Mouse (Mus musculus) G1E (cell line): ENCODE measurements around the gene C9orf72. TPM values are rescaled to one million over a fixed set of nuclear protein-coding genes. Genes with fewer than 3 reads are reported as not detected.

ENCODE experiments used
- ATAC-seq: 2 replicates; pipeline ENCODE4 v1.8.0; 2016; ENCODE audit warnings: mild to moderate bottlenecking; ENCODE audit not compliant: insufficient number of reproducible peaks, poor library complexity, low FRiP score, severe bottlenecking; ENCODE audit errors: extremely low read depth
- DNase-seq: peaks from one replicate; pipeline ENCODE4 v3.0.0; 2012; ENCODE audit warnings: low spot score
- H3K27me3 ChIP-seq: 2 replicates; pipeline ENCODE4 v1.6.1; 2012; ENCODE audit warnings: mild to moderate bottlenecking, low read length, inconsistent platforms; ENCODE audit not compliant: insufficient read depth
- H3K36me3 ChIP-seq: replicated peaks from 2 replicates; pipeline ENCODE3; 2012; ENCODE audit warnings: mild to moderate bottlenecking, inconsistent platforms
- H3K4me1 ChIP-seq: 2 replicates; pipeline ENCODE4 v1.6.1; 2012; ENCODE audit warnings: low read depth, low read length, inconsistent platforms, mixed read lengths; ENCODE audit not compliant: insufficient read depth
- H3K4me3 ChIP-seq: 2 replicates; pipeline ENCODE4 v1.5.1; 2012; ENCODE audit warnings: low read depth, mild to moderate bottlenecking, inconsistent platforms, low read length, moderate library complexity, mixed read lengths
- H3K9me3 ChIP-seq: replicated peaks from 2 replicates; pipeline ENCODE4 v1.6.1; 2012; ENCODE audit warnings: inconsistent platforms
- CTCF ChIP-seq: IDR thresholded peaks from 2 replicates; pipeline ENCODE4 v1.5.1; 2012; ENCODE audit warnings: low read depth, low read length, inconsistent platforms, mixed read lengths
- GATA1 ChIP-seq: IDR thresholded peaks from 2 replicates; pipeline ENCODE4 v1.6.1; 2012; ENCODE audit warnings: borderline replicate concordance, low read length, inconsistent platforms, mixed read lengths
- GATA2 ChIP-seq: IDR thresholded peaks from 2 replicates; pipeline ENCODE4 v1.6.1; 2012; ENCODE audit warnings: low read depth, low read length, inconsistent platforms, borderline replicate concordance
- POLR2AphosphoS5 ChIP-seq: IDR thresholded peaks from 2 replicates; pipeline ENCODE4 v1.6.1; 2012; ENCODE audit warnings: low read depth, low read length, inconsistent platforms; ENCODE audit not compliant: insufficient replicate concordance
- TAL1 ChIP-seq: conservative IDR thresholded peaks from 2 replicates; pipeline ENCODE4 v1.6.1; 2012; ENCODE audit warnings: low read depth, low read length, inconsistent platforms, mixed read lengths
- polyA plus RNA-seq: library from polyadenylated mRNA; stranded (reverse); fragments of >175 nt; gene quantifications from 2 replicates; pipeline ENCODE4 v1.2.3, GENCODE M21; 2012
- total RNA-seq, 2 experiments: library from RNA; stranded (forward) in 1 of 2; stranded (reverse) in 1 of 2; fragments of 200-1000 nt in 1 of 2; fragments of >200 nt in 1 of 2; fragmentation: Nextera tagmentation in 1 of 2; gene quantifications; 2 replicates each; pipeline ENCODE4 v1.2.3; 2014 to 2017

The C9orf72 gene
- total and polyA plus RNA-seq, 3 experiments: 0.18 to 21.7 (median 17.5) TPM

- Histone ChIP-seq H3K9me3 (no peaks in the 10 kb centered on the region), H3K27me3 (no peaks in the 10 kb centered on the region), H3K36me3 (peaks cover 16% of the 10 kb centered on the region), H3K4me1 (peaks cover 4% of the 10 kb centered on the region; the same call in 1 of the 2 replicates), H3K4me3 (no peak overlapping the region)
- TF ChIP-seq TAL1 (no peak), POLR2AphosphoS5 (no peak)
- ATAC-seq (no peak), DNase-seq (no peak)
Observed at GRCm38 (mm10) chr4:35187617-35188326, 38.2 kb downstream of the C9orf72 start.

GRCm38 (mm10) chr4:35177926-35178645 is 47.9 kb downstream of the C9orf72 start:
- no peak for ATAC-seq
- Histone ChIP-seq H3K9me3 (no peaks in the 10 kb centered on the region), H3K4me1 (no peaks in the 10 kb centered on the region)

GRCm38 (mm10) chr4:35175566-35175965 is 50.4 kb downstream of the C9orf72 start:
- no peak for TF ChIP-seq GATA2
- no peak for TF ChIP-seq TAL1
- TF ChIP-seq GATA1: no peak
- no peak for TF ChIP-seq CTCF
- no peak for ATAC-seq

More at GRCm38 (mm10) chr4:35177926-35178645, 47.9 kb downstream of the C9orf72 start:
- DNase-seq: no peak
- TF ChIP-seq GATA1 (no peak), CTCF (no peak), TAL1 (no peak), GATA2 (no peak), POLR2AphosphoS5 (no peak)
- no peak overlapping the region for H3K4me3 ChIP-seq
- no peaks in the 10 kb centered on the region for H3K27me3 ChIP-seq
- no peaks in the 10 kb centered on the region for H3K36me3 ChIP-seq

GRCm38 (mm10) chr4:35173551-35173950 is 52.4 kb downstream of the C9orf72 start:
- no peaks in the 10 kb centered on the region for H3K27me3 ChIP-seq
- DNase-seq (no peak), ATAC-seq (no peak)
- no peaks in the 10 kb centered on the region for H3K4me1 ChIP-seq
- H3K36me3 ChIP-seq: no peaks in the 10 kb centered on the region
- no peak overlapping the region for H3K4me3 ChIP-seq
- TF ChIP-seq GATA2 (no peak), POLR2AphosphoS5 (no peak), GATA1 (no peak), CTCF (no peak), TAL1 (no peak)
- no peaks in the 10 kb centered on the region for H3K9me3 ChIP-seq

More at GRCm38 (mm10) chr4:35175566-35175965, 50.4 kb downstream of the C9orf72 start:
- no peak for DNase-seq
- H3K27me3 ChIP-seq: no peaks in the 10 kb centered on the region
- no peaks in the 10 kb centered on the region for H3K9me3 ChIP-seq
- no peak overlapping the region for H3K4me3 ChIP-seq
- no peaks in the 10 kb centered on the region for H3K4me1 ChIP-seq
- no peaks in the 10 kb centered on the region for H3K36me3 ChIP-seq

- H3K27me3 ChIP-seq: no peaks in the 10 kb centered on the region
- no peak overlapping the region for H3K4me3 ChIP-seq
- no peak for ATAC-seq
- DNase-seq: no peak
- no peak for TF ChIP-seq GATA1
- no peak for TF ChIP-seq GATA2
- TF ChIP-seq POLR2AphosphoS5: no peak
- TF ChIP-seq TAL1: no peak
- TF ChIP-seq CTCF: no peak
- H3K36me3 ChIP-seq: no peaks in the 10 kb centered on the region
- no peaks in the 10 kb centered on the region for H3K9me3 ChIP-seq
- H3K4me1 ChIP-seq: no peaks in the 10 kb centered on the region
Observed at GRCm38 (mm10) chr4:35172471-35172870, 53.5 kb downstream of the C9orf72 start.

GRCm38 (mm10) chr4:35169571-35170125 is 56.3 kb downstream of the C9orf72 start:
- 0 out of 2 replicates have a peak, but pooled peaks cover 3% of the 10 kb centered on the region for H3K4me1 ChIP-seq
- H3K4me3 ChIP-seq: no peak overlapping the region
- H3K9me3 ChIP-seq: no peaks in the 10 kb centered on the region
- no peak for ATAC-seq
- no peak for DNase-seq
- no peaks in the 10 kb centered on the region for H3K36me3 ChIP-seq
- TF ChIP-seq POLR2AphosphoS5: no peak
- TF ChIP-seq CTCF: no peak
- no peaks in the 10 kb centered on the region for H3K27me3 ChIP-seq
